20 mouse cellular contexts compared by ENCODE assay signal in the genomic region with DNA sequence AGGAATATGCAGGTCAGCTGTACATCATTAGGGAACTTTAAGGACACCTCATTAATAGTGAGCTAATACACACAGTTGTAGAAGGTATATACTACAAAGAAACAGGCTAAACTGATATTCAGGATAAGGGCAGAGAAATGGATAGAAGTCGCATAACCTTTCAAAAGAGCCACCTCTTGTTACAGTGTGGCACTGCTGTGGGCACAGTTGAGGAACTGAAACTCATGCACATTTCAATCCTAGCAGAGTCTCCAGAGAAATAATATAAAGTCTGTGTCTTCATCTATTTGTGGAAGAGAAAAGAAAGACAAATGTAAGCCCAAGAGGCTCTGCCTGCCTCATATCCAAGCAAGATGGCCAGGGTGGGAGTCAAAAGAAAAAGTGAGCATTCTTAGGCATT.
A peak's percentile ranks its signal among the peaks of the same experiment; 100 is the strongest.
DNase-seq lines count a peak whose midpoint lies in the region; ATAC-seq and TF ChIP-seq lines count a peak whose summit lies in the region.
"Had no signal": no experiment of that assay in that cellular context is flagged by ENCODE, and none has a peak within 500 bp of the region (broad histone marks: within the 10 kb centered on the region; RNA-seq: fewer than 3 reads in every experiment).

No protein-coding gene starts in this region.

- no peak overlapping the region for H3K4me2 ChIP-seq in forebrain, embryonic 13.5 days
- H3K4me2 ChIP-seq in forebrain, embryonic 11.5 days (ENCODE audit: low read depth, low read length, severe bottlenecking): no peak overlapping the region
- H3K4me2 ChIP-seq: embryonic facial prominence, embryonic 12.5 days; forebrain, embryonic 12.5 days had no signal

- H3K27ac ChIP-seq in forebrain, embryonic 13.5 days: no peak overlapping the region
- no peak overlapping the region for H3K27ac ChIP-seq in forebrain, embryonic 11.5 days (ENCODE audit: low read depth, low read length)
- H3K27ac ChIP-seq in layer of hippocampus, adult 2 months: peak overlapping the region; percentile 46
- H3K27ac ChIP-seq in thymus, adult 2 months (ENCODE audit: control insufficient read depth, insufficient read depth, low read length): no peak overlapping the region
- H3K27ac ChIP-seq: embryonic facial prominence, embryonic 10.5 days; embryonic facial prominence, embryonic 12.5 days; forebrain, embryonic 12.5 days had no signal

- H3K4me1 ChIP-seq in forebrain, embryonic 13.5 days: no peaks in the 10 kb centered on the region
- H3K4me1 ChIP-seq in forebrain, embryonic 11.5 days (replicated peaks; ENCODE audit: control insufficient read depth, insufficient read depth, low read length): no peaks in the 10 kb centered on the region
- no peaks in the 10 kb centered on the region for H3K4me1 ChIP-seq in thymus, adult 2 months (replicated peaks; ENCODE audit: control insufficient read depth, insufficient read depth, low read length)
- H3K4me1 ChIP-seq: embryonic facial prominence, embryonic 10.5 days; forebrain, embryonic 12.5 days had no signal

- H3K9ac ChIP-seq in forebrain, embryonic 13.5 days: no peak overlapping the region
- H3K9ac ChIP-seq in forebrain, embryonic 11.5 days (ENCODE audit: low read length): no peak overlapping the region
- H3K9ac ChIP-seq: embryonic facial prominence, embryonic 12.5 days; forebrain, embryonic 12.5 days had no signal

- no peak for DNase-seq in forebrain, embryonic 11.5 days (ENCODE audit: low spot score)
- no peak for DNase-seq in layer of hippocampus, adult 2 months (ENCODE audit: low spot score in 2 of 2)
- no peak for DNase-seq in layer of hippocampus, postnatal 25 days (ENCODE audit: extremely low spot score in 1 of 2, low spot score in 1 of 2)
- DNase-seq in thymus, adult 2 months: no peak
- no peak for DNase-seq in kidney, postnatal 25 days
- DNase-seq: adrenal gland, adult 2 months; adrenal gland, postnatal 10 days; adrenal gland, postnatal 25 days; cerebellum, adult 11 months; cerebellum, adult 18-20 months; cerebellum, adult 8-10 months; cerebellum, adult 9-11 months; cerebellum, postnatal 14 days; cerebellum, postnatal 36 days had no signal

- no peak for TF ChIP-seq POLR2A in thymus, adult 2 months (IDR thresholded peaks at IDR 0.05; ENCODE audit: control insufficient read depth, extremely low read depth, insufficient read depth, low read length, poor library complexity)

- H3K9me3 ChIP-seq in forebrain, embryonic 13.5 days (replicated peaks): no peaks in the 10 kb centered on the region
- no peaks in the 10 kb centered on the region for H3K9me3 ChIP-seq in forebrain, embryonic 11.5 days (ENCODE audit: control insufficient read depth, low read length)
- H3K9me3 ChIP-seq: embryonic facial prominence, embryonic 10.5 days; embryonic facial prominence, embryonic 12.5 days; forebrain, embryonic 12.5 days had no signal

- WGBS in forebrain, embryonic 13.5 days: 94% methylated on average over 1 of the region's 1 CpGs
- WGBS in forebrain, embryonic 11.5 days: 92% methylated on average over 1 of the region's 1 CpGs
- 69% methylated on average over 1 of the region's 1 CpGs for WGBS in thymus, adult 2 months

- H3K27me3 ChIP-seq in forebrain, embryonic 13.5 days: no peaks in the 10 kb centered on the region
- no peaks in the 10 kb centered on the region for H3K27me3 ChIP-seq in forebrain, embryonic 11.5 days (ENCODE audit: control insufficient read depth, insufficient read depth, low read length)
- H3K27me3 ChIP-seq in thymus, adult 2 months (ENCODE audit: control insufficient read depth, insufficient read depth, low read length): no peaks in the 10 kb centered on the region
- H3K27me3 ChIP-seq: embryonic facial prominence, embryonic 12.5 days; forebrain, embryonic 12.5 days had no signal

- ATAC-seq in forebrain, embryonic 13.5 days: peak; percentile 24; the same call in 1 of the 2 replicates
- ATAC-seq in forebrain, embryonic 11.5 days (replicated peaks; ENCODE audit: low FRiP score): no peak
- peak; percentile 71 for ATAC-seq in granulocyte monocyte progenitor cell, adult 5-6 weeks (replicated peaks; ENCODE audit: poor library complexity, severe bottlenecking)
- ATAC-seq: forebrain, embryonic 16.5 days had no signal

- H3K36me3 ChIP-seq in forebrain, embryonic 13.5 days (ENCODE audit: poor library complexity, severe bottlenecking): no peaks in the 10 kb centered on the region
- no peaks in the 10 kb centered on the region for H3K36me3 ChIP-seq in forebrain, embryonic 11.5 days (ENCODE audit: control insufficient read depth, insufficient read depth, low read length)
- no peaks in the 10 kb centered on the region for H3K36me3 ChIP-seq in thymus, adult 2 months (ENCODE audit: control insufficient read depth, insufficient read depth, low read length)
- H3K36me3 ChIP-seq: embryonic facial prominence, embryonic 10.5 days; embryonic facial prominence, embryonic 12.5 days; forebrain, embryonic 12.5 days had no signal

- no peak overlapping the region for H3K4me3 ChIP-seq in forebrain, embryonic 13.5 days
- no peak overlapping the region for H3K4me3 ChIP-seq in forebrain, embryonic 11.5 days (ENCODE audit: low read depth, low read length)
- no peak overlapping the region for H3K4me3 ChIP-seq in layer of hippocampus, adult 2 months
- H3K4me3 ChIP-seq in thymus, adult 2 months (ENCODE audit: control insufficient read depth, insufficient read depth, low read length): no peak overlapping the region
- H3K4me3 ChIP-seq: embryonic facial prominence, embryonic 10.5 days; embryonic facial prominence, embryonic 12.5 days; forebrain, embryonic 12.5 days had no signal

- no peak for TF ChIP-seq CTCF in layer of hippocampus, adult 2 months (conservative IDR thresholded peaks at IDR 0.05)
- TF ChIP-seq CTCF in thymus, adult 2 months (IDR thresholded peaks at IDR 0.05; ENCODE audit: borderline replicate concordance, control insufficient read depth, extremely low read depth, insufficient read depth, low read length, poor library complexity): no peak
